Mouse (Mus musculus) lung, embryonic 15.5 days (tissue): ENCODE results near the gene Tagap. TPM values are rescaled to one million over a fixed set of nuclear protein-coding genes. Genes with fewer than 3 reads are reported as not detected.
"Not testable (repeated sequence)": the region's sequence is repeated elsewhere in the genome, so short reads cannot be mapped to it uniquely, and the experiment has no call there.

Experiments used
- ATAC-seq: fragments of 200-750 bp; cut with Nextera tagmentation; 2 replicates; pipeline ENCODE4 v1.8.0; 2017; ENCODE audit warnings: moderate number of reproducible peaks, borderline replicate concordance; ENCODE audit not compliant: low FRiP score, low TSS enrichment; ENCODE audit errors: extremely low read depth
- H3K27ac ChIP-seq: fragments of 300-500 bp; sonication (generic); 2 replicates; pipeline ENCODE4 v1.5.1; 2015; ENCODE audit warnings: moderate library complexity, mild to moderate bottlenecking, inconsistent platforms
- H3K27me3 ChIP-seq: fragments of 300-500 bp; sonication (generic); 2 replicates; pipeline ENCODE4 v1.6.1; 2015; ENCODE audit warnings: inconsistent platforms
- H3K36me3 ChIP-seq: fragments of 300-500 bp; sonication (generic); 2 replicates; pipeline ENCODE4 v1.6.1; 2015; ENCODE audit warnings: inconsistent platforms
- H3K4me1 ChIP-seq: fragments of 300-500 bp; sonication (generic); 2 replicates; pipeline ENCODE4 v1.6.1; 2015; ENCODE audit warnings: inconsistent platforms
- H3K4me2 ChIP-seq: fragments of 300-500 bp; sonication (generic); 2 replicates; pipeline ENCODE4 v1.6.1; 2015; ENCODE audit warnings: inconsistent platforms, mild to moderate bottlenecking, moderate library complexity
- H3K4me3 ChIP-seq: fragments of 300-500 bp; sonication (generic); 2 replicates; pipeline ENCODE4 v1.5.1; 2015; ENCODE audit warnings: mild to moderate bottlenecking, inconsistent platforms
- H3K9ac ChIP-seq: fragments of 300-500 bp; sonication (generic); 2 replicates; pipeline ENCODE4 v1.6.1; 2015; ENCODE audit warnings: inconsistent platforms
- H3K9me3 ChIP-seq: fragments of 300-500 bp; sonication (generic); 2 replicates; pipeline ENCODE4 v1.6.1; 2016; ENCODE audit warnings: inconsistent platforms
- WGBS: fragments of 180-500 bp; shearing (Covaris S2); methylation state at CpG from one replicate; pipeline ENCODE4 v1.1.7; 2015; 5-methylcytosine and 5-hydroxymethylcytosine counted together
- polyA plus RNA-seq: library from polyadenylated mRNA; unstranded; fragments of >200 nt; fragmentation: Nextera tagmentation; extraction: Ambion mirVana; gene quantifications from 2 replicates; pipeline ENCODE4 v1.2.1, GENCODE M21; 2015

The Tagap gene
- polyA plus RNA-seq, 1 experiment from 2014 or later: 0.64 TPM

GRCm38 (mm10) chr17:7945117-7946052 lies 19.6 kb downstream of the Tagap start, which contains the start of gene Rsph3a:
TSS of gene Rsph3a (plus strand) at chr17:7945614.
- H3K27ac ChIP-seq: peak within 1 kb of the TSS; percentile 95
- peak within 1 kb of the TSS; percentile 58 for H3K9ac ChIP-seq
- not testable (repeated sequence) for H3K36me3 ChIP-seq, H3K27me3 ChIP-seq, H3K4me1 ChIP-seq, H3K9me3 ChIP-seq
- peak; percentile 98 for ATAC-seq
- peak within 1 kb of the TSS; percentile 56 for H3K4me2 ChIP-seq
- H3K4me3 ChIP-seq: peak within 1 kb of the TSS; percentile 59
- 3% methylated on average over 58 of the region's 58 CpGs for WGBS

GRCm38 (mm10) chr17:7946053-7946627 lies 20.3 kb downstream of the Tagap start:
- peak overlapping the region; percentile 95; the same call in 1 of the 2 replicates for H3K27ac ChIP-seq
- peak overlapping the region; percentile 56 for H3K4me2 ChIP-seq
- H3K36me3 ChIP-seq, H3K4me1 ChIP-seq, H3K27me3 ChIP-seq, H3K9me3 ChIP-seq: not testable (repeated sequence)
- ATAC-seq: peak; percentile 56; the same call in 1 of the 2 replicates
- peak overlapping the region; percentile 59 for H3K4me3 ChIP-seq
- H3K9ac ChIP-seq: peak overlapping the region; percentile 44
- under 1% methylated on average over 19 of the region's 27 CpGs for WGBS

- ATAC-seq, H3K4me3 ChIP-seq, H3K36me3 ChIP-seq, H3K9ac ChIP-seq, H3K27ac ChIP-seq, H3K4me1 ChIP-seq, H3K4me2 ChIP-seq, H3K27me3 ChIP-seq, H3K9me3 ChIP-seq: not testable (repeated sequence)
- WGBS: no CpG with 5 or more reads among the region's 4 CpGs
Observed at GRCm38 (mm10) chr17:7951333-7951732, 25.5 kb downstream of the Tagap start.

GRCm38 (mm10) chr17:7957242-7957641 lies 31.4 kb downstream of the Tagap start:
- not testable (repeated sequence) for ATAC-seq, H3K27ac ChIP-seq, H3K9ac ChIP-seq, H3K4me3 ChIP-seq, H3K4me2 ChIP-seq, H3K9me3 ChIP-seq, H3K4me1 ChIP-seq, H3K36me3 ChIP-seq, H3K27me3 ChIP-seq
- 90% methylated on average over 9 of the region's 9 CpGs for WGBS

- H3K9me3 ChIP-seq, ATAC-seq: not testable (repeated sequence)
- 80% methylated on average over 4 of the region's 4 CpGs for WGBS
Observed at GRCm38 (mm10) chr17:7963333-7963732, 37.5 kb downstream of the Tagap start.

GRCm38 (mm10) chr17:7964398-7964797 lies 38.6 kb downstream of the Tagap start:
- 72% methylated on average over 2 of the region's 2 CpGs for WGBS
- not testable (repeated sequence) for H3K9me3 ChIP-seq, H3K9ac ChIP-seq, ATAC-seq, H3K27ac ChIP-seq, H3K27me3 ChIP-seq, H3K4me3 ChIP-seq, H3K4me1 ChIP-seq, H3K36me3 ChIP-seq, H3K4me2 ChIP-seq

More at GRCm38 (mm10) chr17:7963333-7963732, 37.5 kb downstream of the Tagap start:
- H3K27me3 ChIP-seq, H3K4me3 ChIP-seq, H3K36me3 ChIP-seq, H3K4me2 ChIP-seq, H3K4me1 ChIP-seq, H3K27ac ChIP-seq, H3K9ac ChIP-seq: not testable (repeated sequence)

GRCm38 (mm10) chr17:7968490-7968889 lies 42.7 kb downstream of the Tagap start:
- ATAC-seq, H3K9me3 ChIP-seq, H3K4me2 ChIP-seq, H3K27ac ChIP-seq, H3K4me3 ChIP-seq, H3K36me3 ChIP-seq, H3K4me1 ChIP-seq, H3K27me3 ChIP-seq, H3K9ac ChIP-seq: not testable (repeated sequence)
- 92% methylated on average over 4 of the region's 5 CpGs for WGBS

GRCm38 (mm10) chr17:7969782-7970181 lies 44.0 kb downstream of the Tagap start:
- ATAC-seq, H3K36me3 ChIP-seq, H3K9ac ChIP-seq, H3K27ac ChIP-seq, H3K4me2 ChIP-seq, H3K4me1 ChIP-seq, H3K9me3 ChIP-seq, H3K4me3 ChIP-seq, H3K27me3 ChIP-seq: not testable (repeated sequence)
- 40% methylated on average over 1 of the region's 6 CpGs for WGBS

GRCm38 (mm10) chr17:7983484-7983883 lies 57.7 kb downstream of the Tagap start:
- H3K4me2 ChIP-seq, H3K36me3 ChIP-seq, ATAC-seq, H3K27me3 ChIP-seq, H3K27ac ChIP-seq, H3K4me1 ChIP-seq, H3K4me3 ChIP-seq, H3K9me3 ChIP-seq, H3K9ac ChIP-seq: not testable (repeated sequence)
- 73% methylated on average over 1 of the region's 2 CpGs for WGBS

Other genes starting within 250 kb of the Tagap start
- gene Fndc1, start 98.7 kb upstream of the Tagap start, polyA plus RNA-seq: 44.1 and 48.6 TPM in 2 replicates
- gene Rsph3a, start 19.6 kb downstream of the Tagap start, polyA plus RNA-seq: 47.6 and 55.2 TPM in 2 replicates
- gene Gm49673, start 221.8 kb downstream of the Tagap start, polyA plus RNA-seq: 0.21 and 0.65 TPM in 2 replicates
- 37.3 and 37.5 TPM in 2 replicates for gene Rnaset2a, start 222.1 kb downstream of the Tagap start, polyA plus RNA-seq
- gene Fgfr1op, start 239.5 kb downstream of the Tagap start, polyA plus RNA-seq: 33.9 and 35.9 TPM in 2 replicates